10 mouse cellular contexts compared by ENCODE assay signal in the genomic region with DNA sequence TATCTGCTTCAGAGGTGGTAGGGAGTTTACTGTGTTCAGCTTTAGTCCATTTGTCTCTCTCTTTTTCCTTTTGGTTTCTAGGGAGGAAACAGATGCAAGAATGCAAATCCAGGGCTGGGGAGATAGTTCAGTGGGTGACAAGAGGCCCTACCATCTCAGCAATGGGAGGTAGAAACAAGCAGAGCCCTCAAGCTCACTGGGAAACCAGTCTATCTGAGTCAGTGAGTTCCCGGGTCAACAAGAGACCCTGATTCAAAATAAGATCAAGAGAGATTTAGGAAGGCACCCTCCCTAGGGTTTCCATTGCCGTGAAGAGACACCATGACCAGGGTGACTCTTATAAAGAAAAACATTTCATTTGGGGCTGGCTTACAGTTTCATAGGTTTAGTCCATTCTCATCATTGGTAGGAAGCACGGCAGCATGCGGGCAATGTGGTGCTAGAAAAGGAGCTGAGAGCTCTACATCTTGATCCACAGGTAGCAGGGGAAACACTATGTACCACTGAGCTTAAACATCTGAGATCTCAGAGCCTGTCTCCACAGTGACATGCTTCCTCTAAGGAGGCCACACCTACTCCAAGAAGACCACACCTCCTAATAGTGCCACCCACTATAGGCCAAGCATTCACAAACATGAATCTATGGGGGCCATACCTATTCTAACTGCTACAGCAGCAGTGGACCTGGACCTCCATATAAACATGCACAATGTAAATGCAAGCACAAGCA.
"Had no signal": no experiment of that assay in that cellular context is flagged by ENCODE, and none has a peak within 500 bp of the region (broad histone marks: within the 10 kb centered on the region; RNA-seq: fewer than 3 reads in every experiment).

No protein-coding gene starts in this region.

- H3K4me1 ChIP-seq: liver, embryonic 15.5 days; midbrain, embryonic 13.5 days had no signal

- H3K27ac ChIP-seq: kidney, embryonic 15.5 days; limb, embryonic 10.5 days; liver, embryonic 15.5 days; midbrain, embryonic 13.5 days had no signal

- H3K9ac ChIP-seq: kidney, embryonic 15.5 days; liver, embryonic 15.5 days; lung, embryonic 14.5 days; midbrain, embryonic 13.5 days had no signal

- H3K27me3 ChIP-seq: kidney, embryonic 15.5 days; midbrain, embryonic 13.5 days had no signal

- H3K4me3 ChIP-seq: kidney, embryonic 15.5 days; limb, embryonic 10.5 days; liver, embryonic 15.5 days; midbrain, embryonic 13.5 days had no signal

- H3K36me3 ChIP-seq: kidney, embryonic 15.5 days; limb, embryonic 10.5 days; liver, embryonic 15.5 days; midbrain, embryonic 13.5 days had no signal

- DNase-seq: kidney, adult 2 months; kidney, postnatal 14 days; lung, embryonic 14.5 days; lung, postnatal 4 days; thymus, adult 18-20 months; thymus, postnatal 14 days had no signal
